Mouse (Mus musculus): ENCODE results near the gene Iqgap3.

Gene Iqgap3

DNA sequence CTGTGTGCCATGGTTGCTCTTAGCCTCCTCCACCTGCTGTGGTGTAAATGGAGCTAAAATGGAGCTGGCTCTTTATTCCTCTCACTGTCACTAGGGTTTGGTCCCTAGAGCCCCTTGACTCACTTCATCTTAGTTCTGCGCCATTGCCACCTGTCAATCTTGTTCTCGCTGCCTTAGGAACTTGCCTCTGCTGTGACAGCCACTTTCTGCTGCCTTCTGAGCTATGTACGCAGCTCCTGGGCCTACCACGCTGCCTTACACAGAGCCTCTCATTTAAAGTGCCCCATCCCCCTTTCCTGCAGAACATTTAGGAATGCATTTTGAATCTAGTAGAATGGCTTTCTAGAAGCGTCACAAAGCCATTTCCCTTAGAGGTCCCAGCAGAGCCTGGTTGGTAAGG lies 12.4 kb downstream of the Iqgap3 start:
- DNase-seq (ENCODE audit: low spot score) = no peak

DNA sequence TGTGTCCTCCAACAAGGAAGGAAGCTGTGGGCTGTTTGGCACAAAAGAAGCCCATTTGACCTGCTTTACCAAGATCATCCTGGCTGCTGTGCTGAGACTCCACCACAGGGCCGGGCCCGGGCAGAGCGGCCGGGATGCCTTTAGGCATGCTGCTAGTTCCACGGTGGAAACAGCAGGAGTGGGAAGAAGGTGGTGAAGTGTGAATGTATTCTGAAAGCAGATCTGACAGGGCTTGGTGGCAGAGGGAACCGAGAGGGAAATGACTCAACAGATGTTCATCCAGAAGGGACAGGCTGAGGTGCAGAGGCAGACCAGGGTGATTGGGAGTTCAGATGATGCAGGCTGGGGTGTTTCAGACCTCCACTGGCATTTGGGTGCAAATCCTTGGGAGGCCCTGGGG lies 15.9 kb downstream of the Iqgap3 start:
- no peak for DNase-seq (ENCODE audit: low spot score)

GRCm38 (mm10) chr3:88100251-88100650 lies 18.5 kb downstream of the Iqgap3 start:
- no peak for DNase-seq (ENCODE audit: low spot score)

DNA sequence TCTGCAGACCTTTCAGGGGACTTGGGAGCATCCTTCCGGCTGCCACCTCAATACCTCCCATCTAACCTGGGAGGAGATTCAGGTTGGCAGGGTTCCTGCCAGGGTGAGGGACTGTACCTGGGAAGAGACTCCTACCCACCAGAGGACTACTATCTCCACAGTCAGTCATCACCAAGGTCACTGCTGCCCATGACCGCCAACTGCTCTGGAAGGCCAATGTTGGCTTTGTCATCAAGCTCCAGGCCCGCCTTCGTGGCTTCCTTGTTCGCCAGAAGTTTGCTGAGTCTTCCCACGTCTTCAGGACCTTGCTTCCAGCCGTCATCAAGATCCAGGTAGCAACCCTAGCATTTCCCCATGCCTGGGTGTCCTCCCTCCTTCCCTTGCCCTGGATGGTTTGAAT lies 20.0 kb downstream of the Iqgap3 start:
- no peak for DNase-seq (ENCODE audit: low spot score)

- no peak for DNase-seq (ENCODE audit: low spot score)
Observed at GRCm38 (mm10) chr3:88102196-88102595, 20.4 kb downstream of the Iqgap3 start.

DNA sequence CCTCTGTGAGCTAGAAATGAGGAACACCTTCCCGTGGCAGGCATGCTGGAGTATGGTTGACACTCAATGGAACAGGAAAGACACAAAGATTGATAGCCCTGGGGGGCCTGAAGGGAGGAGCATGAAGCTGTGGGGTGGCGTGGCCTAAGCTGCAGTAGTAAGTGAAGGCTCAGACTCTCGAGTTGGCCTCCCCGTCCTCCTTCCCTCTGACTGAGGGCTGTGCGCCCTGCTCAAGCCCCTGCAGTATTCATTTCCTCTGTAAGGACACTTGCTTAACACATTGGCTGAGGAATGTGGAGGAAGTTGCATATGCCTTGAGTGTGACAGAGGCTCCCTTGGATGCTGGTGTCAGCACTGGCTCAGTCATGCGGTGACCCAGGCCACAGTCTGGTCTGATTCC lies 20.8 kb downstream of the Iqgap3 start:
- no peak for DNase-seq (ENCODE audit: low spot score)

- no peak for DNase-seq (ENCODE audit: low spot score)
Observed at GRCm38 (mm10) chr3:88106126-88106525, 24.4 kb downstream of the Iqgap3 start.

DNA sequence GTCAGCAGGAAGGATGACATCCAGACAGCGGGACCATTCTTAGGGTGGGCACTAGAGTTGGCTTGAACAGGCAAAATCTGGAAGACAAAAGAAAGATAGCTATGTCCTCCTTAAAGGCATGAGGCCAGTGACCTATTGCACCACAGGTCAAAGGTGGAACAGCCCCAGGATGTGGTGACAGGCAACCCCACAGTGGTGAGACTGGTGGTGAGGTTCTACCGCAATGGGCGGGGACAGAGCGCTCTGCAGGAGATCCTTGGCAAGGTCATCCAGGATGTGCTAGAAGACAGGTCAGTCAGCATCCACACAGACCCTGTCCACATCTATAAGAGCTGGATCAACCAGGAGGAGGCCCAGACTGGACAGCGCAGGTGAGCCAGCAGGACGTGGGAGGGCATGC lies 27.4 kb downstream of the Iqgap3 start:
- DNase-seq (ENCODE audit: low spot score) = no peak

DNA sequence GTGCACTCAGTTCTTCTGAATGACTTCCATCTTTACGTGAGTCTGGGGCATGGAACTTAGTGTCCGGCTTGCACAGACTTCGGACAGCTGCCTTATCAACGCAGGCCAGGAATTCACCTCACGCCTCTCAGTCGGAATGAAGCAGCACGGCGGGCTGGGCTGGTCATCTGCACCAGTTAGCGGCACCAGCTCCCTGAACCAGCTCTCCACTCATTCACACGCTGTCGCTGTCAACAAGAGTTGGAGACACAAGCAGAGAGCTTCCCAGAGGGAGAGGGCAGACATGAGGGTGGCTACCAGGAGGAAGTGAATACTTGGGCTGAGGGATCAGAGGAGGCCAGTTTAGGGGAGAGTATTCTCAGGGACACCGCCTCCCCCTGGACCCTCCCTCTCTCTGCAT lies 32.6 kb downstream of the Iqgap3 start:
- DNase-seq (ENCODE audit: low spot score) = no peak

DNA sequence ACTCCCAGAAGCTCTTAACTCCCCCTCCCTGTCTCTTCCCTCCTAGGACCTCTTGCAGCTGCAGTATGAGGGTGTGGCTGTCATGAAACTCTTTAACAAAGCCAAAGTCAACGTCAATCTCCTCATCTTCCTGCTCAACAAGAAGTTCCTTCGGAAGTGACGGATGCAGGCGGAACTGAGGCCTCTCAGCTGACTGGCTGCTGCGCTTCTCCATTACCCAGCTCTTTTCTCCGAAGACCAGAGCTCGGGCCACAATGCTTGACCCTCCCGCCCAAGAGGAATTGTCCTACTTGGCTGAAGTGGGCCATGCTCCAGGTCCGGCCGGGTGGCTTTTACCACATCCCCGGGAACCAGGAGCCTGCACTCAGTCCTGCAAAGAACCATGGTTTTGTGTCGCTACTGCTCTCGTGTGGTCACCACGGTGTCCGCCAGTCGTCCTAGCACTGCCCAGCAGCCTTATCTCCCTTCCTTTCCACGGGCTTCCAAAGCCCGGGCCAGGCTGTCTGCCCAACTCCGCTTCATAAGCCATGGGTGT lies 38.4 kb downstream of the Iqgap3 start:
- no peak for DNase-seq (ENCODE audit: low spot score)

GRCm38 (mm10) chr3:88121164-88122131 lies 39.7 kb downstream of the Iqgap3 start:
- DNase-seq (ENCODE audit: low spot score) = no peak

GRCm38 (mm10) chr3:88125195-88125594 lies 43.4 kb downstream of the Iqgap3 start:
- DNase-seq (ENCODE audit: low spot score) = no peak

- DNase-seq (ENCODE audit: low spot score) = no peak
Observed at GRCm38 (mm10) chr3:88126181-88126580, 44.4 kb downstream of the Iqgap3 start.

GRCm38 (mm10) chr3:88127636-88128035 lies 45.9 kb downstream of the Iqgap3 start:
- DNase-seq (ENCODE audit: low spot score) = no peak

- DNase-seq (ENCODE audit: low spot score) = no peak
Observed at GRCm38 (mm10) chr3:88128056-88128455, 46.3 kb downstream of the Iqgap3 start.

DNA sequence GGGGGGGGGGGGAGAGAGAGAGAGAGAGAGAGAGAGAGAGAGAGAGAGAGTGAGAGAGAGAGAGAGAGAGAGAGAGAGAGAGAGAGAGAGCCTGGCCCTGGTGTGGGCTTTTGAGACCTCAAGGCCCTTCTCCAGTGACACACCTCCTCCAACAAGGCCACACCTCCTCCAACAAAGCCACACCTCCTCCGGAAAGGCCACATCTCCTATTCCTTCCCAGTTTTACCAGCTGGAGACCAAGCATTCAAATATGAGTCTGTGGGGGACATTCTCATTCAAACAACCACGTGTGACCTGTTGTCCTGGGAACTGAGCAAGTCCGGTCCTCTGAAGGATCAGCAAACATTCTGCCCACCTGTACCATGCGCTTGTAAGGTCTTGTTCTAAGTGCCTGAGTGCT lies 47.2 kb downstream of the Iqgap3 start:
- no peak for DNase-seq (ENCODE audit: low spot score)

- DNase-seq (ENCODE audit: low spot score) = no peak
Observed at GRCm38 (mm10) chr3:88131071-88131470, 49.3 kb downstream of the Iqgap3 start.

DNA sequence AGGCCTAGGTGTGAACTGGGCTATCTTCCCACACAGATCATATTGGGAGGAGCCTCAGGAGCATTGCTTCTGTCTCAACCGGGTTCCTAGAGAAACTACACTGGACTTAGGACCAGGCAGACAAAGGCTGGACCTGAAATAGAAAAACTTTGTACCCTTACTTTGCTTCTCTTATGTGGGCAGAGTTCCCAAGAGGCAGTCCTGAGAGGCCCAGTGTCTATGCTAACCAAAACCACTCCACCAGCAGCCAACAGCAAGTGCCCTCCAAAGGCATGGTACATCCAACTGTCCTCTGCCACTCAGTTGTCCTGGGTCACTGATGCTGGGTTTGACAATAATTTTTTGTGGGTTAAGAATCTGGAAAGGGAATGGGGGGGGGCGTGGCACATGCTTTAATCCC lies 50.7 kb downstream of the Iqgap3 start:
- no peak for DNase-seq (ENCODE audit: low spot score)

DNA sequence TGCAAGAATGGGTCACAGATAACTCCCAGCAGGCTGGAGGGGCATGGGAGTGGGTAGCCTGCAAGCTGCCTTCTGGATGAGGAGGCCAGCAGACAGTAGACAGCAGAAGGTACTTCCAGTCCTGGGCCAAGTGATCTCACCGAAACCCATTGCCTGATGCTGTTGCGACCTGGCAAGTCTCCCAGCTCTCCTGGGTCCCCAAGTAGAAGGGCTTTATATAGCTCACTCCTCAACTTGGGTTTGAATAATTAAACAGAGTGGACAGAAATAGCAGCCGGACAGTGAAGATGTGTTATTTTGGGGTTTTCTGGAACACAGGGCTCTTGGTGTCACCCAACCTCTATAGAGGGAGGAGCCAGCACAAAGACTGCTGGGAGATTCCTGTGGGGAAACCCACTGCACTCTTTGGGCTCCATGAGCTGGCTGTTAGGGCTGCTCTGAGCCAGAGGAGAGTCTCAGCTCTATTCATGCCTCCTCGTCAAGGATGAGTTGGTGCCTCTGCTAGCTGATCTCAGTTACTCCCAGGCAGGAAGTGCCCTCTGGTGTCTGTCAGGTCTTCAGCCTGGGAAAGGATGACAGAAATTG lies 51.5 kb downstream of the Iqgap3 start:
- DNase-seq (ENCODE audit: low spot score) = no peak

GRCm38 (mm10) chr3:88136346-88136745 lies 54.6 kb downstream of the Iqgap3 start:
- DNase-seq (ENCODE audit: low spot score) = no peak

DNA sequence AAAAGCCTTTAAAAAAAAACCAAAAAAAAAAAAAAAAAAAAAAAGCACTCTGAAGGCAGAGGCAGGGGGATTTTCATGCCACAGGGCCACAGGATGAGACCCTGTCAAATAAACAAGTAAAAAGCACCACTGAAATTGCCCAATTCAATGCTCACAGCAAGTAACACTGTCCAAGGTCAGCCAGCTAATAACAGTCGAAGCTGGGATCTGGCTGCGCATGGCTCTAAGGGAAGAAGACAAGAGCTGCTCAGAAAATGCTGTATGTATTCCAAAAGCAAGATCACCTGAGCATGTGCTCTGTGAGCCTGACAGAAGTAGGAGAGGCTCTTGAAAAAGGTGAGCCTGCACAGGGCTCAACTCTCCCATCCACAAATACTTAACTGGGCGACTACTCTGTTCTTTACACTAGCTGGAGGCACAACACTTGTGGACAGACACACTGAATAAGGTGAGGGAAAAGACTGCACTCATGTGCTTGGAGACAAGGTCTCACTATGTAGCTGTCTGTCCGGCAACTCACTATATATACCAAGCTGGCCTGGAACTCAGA lies 55.2 kb downstream of the Iqgap3 start:
- DNase-seq (ENCODE audit: low spot score) = no peak

DNA sequence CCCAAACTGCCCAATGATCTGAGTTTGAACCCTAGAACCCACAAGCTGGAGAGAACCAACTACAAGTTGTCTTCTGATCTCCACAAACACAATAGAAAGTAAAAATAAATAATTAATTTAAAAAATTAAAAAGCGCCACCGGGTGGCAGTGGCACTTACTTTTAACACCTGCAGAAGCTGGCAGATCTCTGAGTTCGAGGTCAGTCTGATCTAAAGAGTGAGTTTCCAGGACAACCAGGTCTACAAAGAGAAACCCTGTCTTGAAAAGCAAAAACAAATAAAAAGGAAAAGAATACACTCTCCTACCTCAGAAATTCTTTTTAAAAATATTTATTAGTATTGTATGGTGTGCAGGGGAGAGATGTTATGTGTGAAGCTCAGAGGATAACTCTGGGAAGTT lies 56.0 kb downstream of the Iqgap3 start:
- DNase-seq (ENCODE audit: low spot score) = no peak
